Mouse (Mus musculus): Measurements from ENCODE around the gene Dntt. TPM values are rescaled to one million over a fixed set of nuclear protein-coding genes. Genes with fewer than 3 reads are reported as not detected.

Gene Dntt
- polyA plus RNA-seq, 1 experiment from 2014 or later: not detected

DNA sequence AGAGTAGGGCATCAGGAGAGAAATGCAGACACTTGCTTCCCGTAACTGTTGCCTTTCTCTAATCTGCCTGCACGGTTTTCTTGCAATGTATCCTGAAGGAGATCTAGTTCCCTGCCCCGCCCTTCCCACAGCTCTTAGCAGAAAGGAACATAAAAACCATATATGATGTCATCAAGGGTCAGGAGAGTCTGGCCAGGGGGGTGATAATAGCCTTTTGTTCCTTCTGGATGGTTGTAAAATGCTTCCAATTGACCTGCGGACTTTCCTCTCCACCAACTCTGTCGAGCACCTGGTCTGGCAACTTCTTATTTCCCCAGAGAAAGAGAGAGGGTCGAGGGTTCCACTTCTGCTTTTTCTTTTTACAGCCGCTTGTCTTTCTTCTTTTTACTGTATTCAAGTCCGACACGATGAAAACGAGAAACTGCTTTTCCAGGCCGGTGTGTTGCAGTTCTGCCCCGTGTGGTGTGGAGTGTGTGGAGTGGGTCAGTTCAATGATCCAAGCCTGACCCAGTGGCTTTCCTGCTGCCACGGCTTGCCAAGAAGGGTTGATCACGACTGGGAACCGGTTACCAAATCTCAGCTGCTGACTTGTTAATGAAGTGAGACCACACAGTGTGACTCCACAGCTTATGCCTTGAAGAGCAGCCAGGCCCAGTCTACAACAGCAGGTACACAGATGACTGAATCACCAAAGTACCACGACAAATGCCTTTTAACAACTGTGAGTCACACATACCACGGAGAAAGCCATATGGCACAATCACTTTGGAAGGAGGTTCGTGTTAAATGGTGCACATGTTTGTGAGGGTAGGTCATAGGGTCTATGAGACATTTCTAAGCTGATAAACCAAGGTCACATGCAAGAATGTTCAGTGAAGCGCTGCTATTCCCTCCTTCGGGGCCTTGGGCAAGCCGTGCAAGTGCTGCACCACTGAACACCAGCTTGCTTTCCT is 33.4 kb upstream of the Dntt start:
- Histone ChIP-seq H3K36me3 (no peaks in the 10 kb centered on the region), H3K4me3 (no peak overlapping the region), H3K9me3 (replicated peaks) (no peaks in the 10 kb centered on the region), H3K4me1 (peaks cover 33% of the 10 kb centered on the region), H3K27me3 (ENCODE audit: low read depth, poor library complexity, severe bottlenecking) (no peaks in the 10 kb centered on the region), H3K27ac (0 out of 2 replicates have a peak overlapping the region, but pooled peaks have one; percentile 25)
- no peak for DNase-seq (ENCODE audit: low spot score)
- WGBS: 63% methylated on average over 21 of the region's 21 CpGs

DNA sequence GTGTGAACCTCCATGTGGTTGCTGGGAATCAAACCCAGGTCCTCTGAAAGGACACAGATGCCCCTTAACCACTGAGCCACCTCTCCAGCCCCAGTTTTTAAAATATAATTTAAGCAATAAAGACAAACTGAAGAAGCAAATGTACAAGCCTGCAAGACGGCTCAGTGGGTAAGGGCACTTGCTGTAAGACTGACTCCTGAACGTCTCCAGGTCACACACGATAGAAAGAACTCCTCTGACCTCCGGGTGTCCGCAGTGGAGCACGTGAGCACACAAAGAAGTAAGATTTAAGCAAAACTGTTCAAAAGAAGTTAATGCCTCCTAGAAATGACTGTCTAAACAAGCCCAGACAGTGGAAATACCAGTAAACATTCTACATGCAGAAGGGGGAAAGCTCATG is 32.4 kb upstream of the Dntt start:
- no peak overlapping the region for H3K4me3 ChIP-seq
- H3K27me3 ChIP-seq (ENCODE audit: low read depth, poor library complexity, severe bottlenecking): no peaks in the 10 kb centered on the region
- H3K9me3 ChIP-seq (replicated peaks): no peaks in the 10 kb centered on the region
- no peak for DNase-seq (ENCODE audit: low spot score)
- 90% methylated on average over 6 of the region's 6 CpGs for WGBS
- peaks cover 33% of the 10 kb centered on the region for H3K4me1 ChIP-seq
- H3K27ac ChIP-seq: no peak overlapping the region
- no peaks in the 10 kb centered on the region for H3K36me3 ChIP-seq

DNA sequence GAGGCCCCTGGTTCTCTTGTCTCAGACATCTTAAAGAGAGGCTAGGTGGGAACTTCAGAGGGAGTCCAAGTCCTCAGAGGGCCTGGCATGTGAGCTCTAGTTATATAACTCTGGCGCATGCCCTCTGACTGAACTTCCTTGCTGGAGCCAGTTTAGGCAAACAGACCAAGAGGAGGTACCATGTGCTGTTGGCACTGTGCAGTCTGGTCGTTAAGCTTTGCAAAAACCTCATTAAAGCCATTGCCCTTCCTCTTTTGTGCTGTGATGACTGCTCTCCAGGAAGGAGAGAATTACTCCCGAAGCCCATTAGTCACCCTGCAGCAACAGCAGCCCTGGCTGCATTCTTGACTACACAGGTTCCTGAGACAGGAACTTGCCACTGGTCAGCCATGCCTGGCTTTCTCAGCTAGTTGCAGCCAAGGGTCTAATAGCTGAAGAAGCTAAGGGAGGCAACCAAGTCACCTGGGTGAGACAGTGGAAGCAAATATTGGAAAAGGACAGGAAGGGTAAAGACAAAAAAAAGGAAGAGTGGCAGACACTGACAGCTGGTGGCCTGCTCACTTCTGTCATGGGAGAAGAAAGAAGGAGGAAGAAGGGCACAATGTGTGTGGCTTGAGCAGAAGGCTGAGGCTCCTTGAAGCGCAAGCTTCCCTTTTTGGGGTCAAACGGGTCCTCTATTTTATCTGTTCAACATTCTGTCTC is 30.5 kb upstream of the Dntt start:
- Histone ChIP-seq H3K27ac (no peak overlapping the region), H3K4me3 (no peak overlapping the region), H3K9me3 (replicated peaks) (no peaks in the 10 kb centered on the region), H3K27me3 (ENCODE audit: low read depth, poor library complexity, severe bottlenecking) (no peaks in the 10 kb centered on the region), H3K36me3 (no peaks in the 10 kb centered on the region), H3K4me1 (peaks cover 33% of the 10 kb centered on the region)
- no peak for DNase-seq (ENCODE audit: low spot score)
- WGBS: 58% methylated on average over 5 of the region's 5 CpGs

DNA sequence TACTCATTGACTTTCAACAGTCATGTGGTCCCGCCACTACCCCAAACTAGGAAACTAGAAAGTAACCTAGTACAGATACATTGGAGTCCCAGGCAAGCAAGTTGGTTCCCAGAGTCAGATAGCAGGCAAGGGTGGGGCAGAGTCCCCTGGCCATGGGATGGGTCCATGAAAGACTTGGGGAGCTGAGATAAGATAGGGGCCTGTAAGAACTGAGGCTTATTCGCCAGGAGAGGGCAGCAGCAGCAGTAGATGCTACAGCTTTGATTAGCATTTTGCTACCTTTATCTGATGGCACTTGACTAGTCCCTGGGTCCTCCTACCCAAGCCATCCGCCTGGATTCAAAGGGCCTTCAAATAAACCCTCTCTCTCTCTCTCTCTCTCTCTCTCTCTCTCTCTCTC is 29.5 kb upstream of the Dntt start:
- no peaks in the 10 kb centered on the region for H3K36me3 ChIP-seq
- WGBS: 61% methylated on average over 3 of the region's 3 CpGs
- no peaks in the 10 kb centered on the region for H3K27me3 ChIP-seq (ENCODE audit: low read depth, poor library complexity, severe bottlenecking)
- no peak for DNase-seq (ENCODE audit: low spot score)
- H3K4me1 ChIP-seq: peaks cover 24% of the 10 kb centered on the region
- H3K4me3 ChIP-seq: no peak overlapping the region
- H3K27ac ChIP-seq: no peak overlapping the region
- no peaks in the 10 kb centered on the region for H3K9me3 ChIP-seq (replicated peaks)

DNA sequence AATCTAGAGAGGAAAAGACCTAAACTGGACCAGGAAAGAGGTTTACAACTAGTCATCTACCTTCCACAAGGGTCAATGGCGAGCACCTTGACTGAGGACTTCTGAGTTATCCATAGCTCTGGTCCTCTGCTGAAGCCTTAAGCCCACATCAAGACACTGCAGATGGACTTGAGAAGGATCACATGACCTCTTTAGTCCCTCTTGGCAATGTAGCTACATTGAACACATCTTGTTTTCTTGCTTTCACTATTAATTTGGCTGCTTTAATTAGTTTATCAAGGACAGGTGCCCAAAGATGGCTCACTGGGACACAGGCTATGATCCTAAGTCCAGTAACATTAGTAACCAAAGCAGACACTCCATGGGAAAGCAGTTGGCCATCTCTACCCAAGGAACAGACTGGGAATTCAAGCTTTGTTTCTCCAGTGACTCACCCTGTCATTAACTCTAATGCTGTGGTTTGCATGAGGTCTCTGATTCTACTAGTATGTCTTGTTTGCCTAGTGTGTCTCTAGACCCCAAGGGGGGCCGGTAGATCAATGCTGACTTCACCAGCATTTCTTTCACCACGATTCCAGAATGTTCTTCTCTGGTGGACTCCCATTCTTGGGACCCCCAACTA is 25.3 kb upstream of the Dntt start:
- Histone ChIP-seq H3K4me3 (no peak overlapping the region), H3K36me3 (no peaks in the 10 kb centered on the region), H3K27me3 (ENCODE audit: low read depth, poor library complexity, severe bottlenecking) (no peaks in the 10 kb centered on the region), H3K4me1 (peaks cover 1% of the 10 kb centered on the region), H3K27ac (no peak overlapping the region), H3K9me3 (replicated peaks) (no peaks in the 10 kb centered on the region)
- no peak for DNase-seq (ENCODE audit: low spot score)
- 93% methylated on average over 3 of the region's 3 CpGs for WGBS

DNA sequence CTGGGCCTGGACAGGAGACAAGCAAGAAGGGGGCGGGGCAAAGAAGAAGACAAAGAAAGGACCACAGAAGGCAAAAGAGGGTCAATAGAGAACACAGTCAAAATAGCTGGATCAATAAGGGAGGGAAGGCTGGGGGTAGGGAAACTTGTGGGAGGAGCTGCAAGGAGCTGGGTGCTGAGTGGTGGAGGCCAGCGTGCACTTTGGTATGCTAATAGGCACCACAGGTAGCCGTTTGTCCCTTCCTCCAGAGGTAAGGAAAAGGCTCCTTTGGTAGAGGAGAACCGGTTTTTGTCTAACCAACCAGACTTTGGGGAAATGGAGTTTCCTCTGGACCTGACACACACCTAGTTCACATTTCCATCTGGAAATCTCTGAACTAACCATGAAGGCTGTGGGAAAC is 22.5 kb upstream of the Dntt start:
- Histone ChIP-seq H3K27me3 (ENCODE audit: low read depth, poor library complexity, severe bottlenecking) (no peaks in the 10 kb centered on the region), H3K27ac (no peak overlapping the region), H3K4me3 (no peak overlapping the region), H3K36me3 (no peaks in the 10 kb centered on the region), H3K4me1 (no peaks in the 10 kb centered on the region), H3K9me3 (replicated peaks) (no peaks in the 10 kb centered on the region)
- DNase-seq (ENCODE audit: low spot score): no peak
- 18% methylated on average over 4 of the region's 4 CpGs for WGBS

DNA sequence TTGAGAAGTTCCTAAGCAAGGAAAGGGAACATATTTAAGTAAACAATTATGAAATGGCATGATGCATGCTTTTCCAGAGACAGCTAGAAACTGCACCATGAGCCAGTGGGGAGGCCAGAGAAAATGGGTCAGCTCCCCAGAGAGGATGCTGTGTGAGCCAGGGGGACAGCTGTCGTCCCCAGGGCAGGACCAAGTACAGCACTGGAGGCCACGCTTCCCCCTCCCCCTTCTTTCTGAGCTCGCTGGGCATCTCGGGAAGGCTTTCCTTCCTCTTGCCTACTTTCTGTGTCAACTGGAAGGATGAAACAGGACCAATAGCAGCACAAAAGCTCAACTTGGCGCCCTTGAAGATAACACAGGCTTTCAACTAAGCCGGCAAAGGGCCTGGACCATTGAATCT is 21.7 kb upstream of the Dntt start:
- no peak for DNase-seq (ENCODE audit: low spot score)
- H3K27me3 ChIP-seq (ENCODE audit: low read depth, poor library complexity, severe bottlenecking): no peaks in the 10 kb centered on the region
- no peaks in the 10 kb centered on the region for H3K36me3 ChIP-seq
- H3K4me3 ChIP-seq: no peak overlapping the region
- no peaks in the 10 kb centered on the region for H3K9me3 ChIP-seq (replicated peaks)
- no peak overlapping the region for H3K27ac ChIP-seq
- 38% methylated on average over 6 of the region's 6 CpGs for WGBS
- H3K4me1 ChIP-seq: no peaks in the 10 kb centered on the region

DNA sequence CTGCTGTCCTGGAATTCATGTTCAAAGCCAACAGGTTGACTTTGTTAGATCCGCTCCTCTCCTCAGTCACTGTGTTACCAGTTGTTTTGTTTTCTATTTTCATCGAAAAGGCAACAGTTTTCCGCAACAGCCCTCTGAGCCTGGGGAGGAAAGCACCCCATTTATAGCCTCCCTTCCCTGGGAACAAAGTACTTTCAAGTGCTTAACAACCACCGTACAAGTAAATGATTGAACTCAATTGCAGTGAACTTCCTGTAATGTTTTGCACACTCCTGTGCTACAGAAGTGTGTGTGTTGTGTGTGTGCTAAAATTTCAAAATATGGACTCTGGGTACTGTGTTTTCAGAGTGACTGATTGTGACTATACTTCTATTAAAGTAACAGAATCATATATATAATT is 21.3 kb upstream of the Dntt start:
- H3K27ac ChIP-seq: no peak overlapping the region
- peaks cover 4% of the 10 kb centered on the region; the same call in 1 of the 2 replicates for H3K27me3 ChIP-seq (ENCODE audit: low read depth, poor library complexity, severe bottlenecking)
- H3K4me1 ChIP-seq: no peaks in the 10 kb centered on the region
- H3K9me3 ChIP-seq (replicated peaks): no peaks in the 10 kb centered on the region
- no peak overlapping the region for H3K4me3 ChIP-seq
- no peak for DNase-seq (ENCODE audit: low spot score)
- no peaks in the 10 kb centered on the region for H3K36me3 ChIP-seq
- 58% methylated on average over 4 of the region's 4 CpGs for WGBS

DNA sequence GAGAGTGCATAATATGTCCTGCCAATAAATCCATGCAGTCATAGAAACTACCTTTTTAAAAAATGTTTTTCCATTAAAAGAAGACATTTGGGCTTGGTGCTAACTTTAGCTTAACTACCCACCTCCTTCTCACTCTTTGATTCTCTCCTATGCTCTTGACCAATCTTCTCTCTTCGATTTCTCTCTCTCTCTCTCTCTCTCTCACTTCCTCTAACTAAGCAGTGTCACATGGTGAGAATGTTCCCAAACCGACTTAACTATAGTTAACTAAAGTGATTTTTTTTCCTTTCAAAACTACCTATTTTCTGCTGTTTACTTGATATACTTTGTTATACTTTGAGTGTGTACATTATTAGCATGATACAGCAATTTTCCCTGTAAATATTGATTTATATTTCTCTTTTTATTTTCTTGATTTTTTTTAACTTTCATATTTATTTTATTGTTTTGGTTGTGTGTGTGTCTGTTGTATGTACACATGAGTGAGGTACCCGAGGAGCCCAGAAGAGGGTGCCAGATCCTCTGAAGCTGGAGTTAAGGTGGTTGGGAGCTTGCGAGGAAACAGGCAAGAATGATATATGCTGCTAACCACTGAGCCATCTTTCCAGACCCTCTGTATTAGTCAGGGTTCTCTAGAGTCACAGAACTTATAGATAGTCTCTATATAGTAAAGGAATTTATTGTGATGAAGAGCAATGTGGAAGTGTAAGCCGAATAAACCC is 20.2 kb upstream of the Dntt start:
- no peak for DNase-seq (ENCODE audit: low spot score)
- Histone ChIP-seq H3K27ac (no peak overlapping the region), H3K9me3 (replicated peaks) (no peaks in the 10 kb centered on the region), H3K4me1 (no peaks in the 10 kb centered on the region), H3K36me3 (no peaks in the 10 kb centered on the region), H3K27me3 (ENCODE audit: low read depth, poor library complexity, severe bottlenecking) (peaks cover 15% of the 10 kb centered on the region), H3K4me3 (no peak overlapping the region)
- 91% methylated on average over 5 of the region's 5 CpGs for WGBS

DNA sequence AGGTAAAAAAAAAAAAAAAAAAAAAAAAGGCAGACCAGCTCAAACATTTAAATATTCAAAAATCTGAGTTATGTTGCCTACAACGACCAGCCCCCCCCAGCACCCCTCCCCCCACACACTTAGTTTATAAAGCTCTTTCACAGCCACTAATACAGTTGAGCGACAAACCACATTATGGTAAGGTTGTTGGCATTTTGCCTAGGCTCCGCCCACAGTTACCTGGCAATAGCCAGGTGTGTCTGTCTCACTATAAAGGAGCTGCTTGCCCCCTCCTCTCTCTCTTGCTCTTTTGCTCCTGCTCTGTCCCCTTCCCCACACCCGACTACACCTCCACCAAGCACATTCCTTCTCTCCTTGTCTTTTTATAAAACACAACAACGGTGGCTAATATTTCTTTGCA is 17.4 kb upstream of the Dntt start:
- Histone ChIP-seq H3K9me3 (replicated peaks) (no peaks in the 10 kb centered on the region), H3K4me3 (no peak overlapping the region), H3K36me3 (no peaks in the 10 kb centered on the region), H3K27me3 (ENCODE audit: low read depth, poor library complexity, severe bottlenecking) (peaks cover 21% of the 10 kb centered on the region), H3K4me1 (peaks cover 3% of the 10 kb centered on the region), H3K27ac (no peak overlapping the region)
- 42% methylated on average over 5 of the region's 5 CpGs for WGBS
- DNase-seq (ENCODE audit: low spot score): no peak

DNA sequence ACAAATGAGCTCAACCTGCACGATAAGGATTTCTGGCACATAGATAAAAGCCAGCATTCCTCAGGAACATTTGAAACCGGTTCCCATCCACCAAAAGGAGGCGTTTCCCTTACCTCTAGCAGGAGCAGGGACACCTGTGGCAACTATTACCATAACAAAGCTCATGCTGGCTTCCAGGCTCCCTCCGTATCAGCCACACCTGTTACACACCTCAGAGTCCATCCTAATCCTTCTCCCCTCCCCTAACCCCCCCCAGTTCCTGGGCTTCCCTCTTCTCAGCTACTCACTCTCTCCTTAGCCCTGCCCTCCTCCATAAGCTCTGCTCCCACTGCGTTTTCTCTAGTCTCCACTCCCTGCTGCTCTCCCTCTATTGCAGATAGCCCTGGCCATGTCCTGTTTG is 15.5 kb upstream of the Dntt start:
- no peak overlapping the region for H3K27ac ChIP-seq
- H3K9me3 ChIP-seq (replicated peaks): no peaks in the 10 kb centered on the region
- H3K4me3 ChIP-seq: no peak overlapping the region
- DNase-seq (ENCODE audit: low spot score): no peak
- H3K27me3 ChIP-seq (ENCODE audit: low read depth, poor library complexity, severe bottlenecking): peaks cover 24% of the 10 kb centered on the region
- peaks cover 3% of the 10 kb centered on the region for H3K4me1 ChIP-seq
- no peaks in the 10 kb centered on the region for H3K36me3 ChIP-seq
- 9% methylated on average over 5 of the region's 5 CpGs for WGBS

DNA sequence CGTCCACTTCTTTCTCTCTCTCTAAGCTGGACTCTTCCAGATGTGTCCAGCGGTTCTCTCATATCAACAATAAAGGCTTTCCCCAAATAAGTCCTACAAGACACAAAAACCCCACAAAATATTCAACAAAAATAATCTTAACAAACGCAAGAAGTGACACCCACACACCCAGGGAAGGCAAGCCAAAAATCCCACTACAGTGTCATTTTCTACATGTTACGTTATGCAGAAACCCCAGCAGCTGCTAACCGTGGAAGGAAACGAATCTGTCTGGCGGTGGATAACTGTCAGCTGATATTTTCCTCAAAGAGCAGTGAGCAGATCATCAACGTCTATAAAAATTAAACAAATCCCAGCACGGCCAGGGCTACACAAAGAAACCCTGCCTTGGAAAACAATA is 15.1 kb upstream of the Dntt start:
- no peak for DNase-seq (ENCODE audit: low spot score)
- no peak overlapping the region for H3K27ac ChIP-seq
- no peaks in the 10 kb centered on the region for H3K9me3 ChIP-seq (replicated peaks)
- peaks cover 3% of the 10 kb centered on the region for H3K4me1 ChIP-seq
- no peak overlapping the region for H3K4me3 ChIP-seq
- H3K36me3 ChIP-seq: no peaks in the 10 kb centered on the region
- 33% methylated on average over 9 of the region's 9 CpGs for WGBS
- H3K27me3 ChIP-seq (ENCODE audit: low read depth, poor library complexity, severe bottlenecking): peaks cover 24% of the 10 kb centered on the region
